Mouse (Mus musculus) kidney, adult 2 months (tissue): ENCODE measurements at regions not wholly inside any gene's neighbourhood (a gene's known extent, or its start where the extent isn't known, plus 50 kb on each side); places are given as distances from the start of the nearest gene placed in this dataset.

Experiments used
- CTCF ChIP-seq: fragments of 200-500 bp; conservative IDR thresholded peaks from 2 replicates; pipeline ENCODE4 v1.5.1; 2011; ENCODE audit warnings: low read depth, mild to moderate bottlenecking, control low read depth, low read length, moderate library complexity, mixed read lengths; ENCODE audit not compliant: insufficient read depth, insufficient read length
- POLR2A ChIP-seq: fragments of 200-500 bp; IDR thresholded peaks from one replicate; pipeline ENCODE4 v1.6.1; 2011; ENCODE audit warnings: low read depth, low read length, control low read depth

DNA sequence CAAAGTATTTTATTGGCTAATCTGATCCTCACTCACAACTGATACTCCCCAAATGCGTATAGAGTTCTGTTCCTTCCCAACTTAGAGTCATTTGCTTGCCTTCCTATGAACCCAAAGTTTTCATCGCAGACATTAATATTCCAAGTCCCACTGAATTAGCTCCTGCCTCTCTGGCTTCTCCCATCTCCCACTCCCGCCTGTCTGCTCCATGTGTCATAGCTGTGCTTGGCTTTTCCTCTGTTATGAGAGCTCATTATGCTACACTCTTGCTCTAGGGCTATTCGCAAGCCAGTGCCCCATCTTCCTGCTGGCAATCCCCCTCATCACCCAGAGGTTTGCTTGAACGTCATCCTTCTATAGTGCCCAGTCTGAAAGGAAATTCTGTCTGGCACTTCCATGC is 81.8 kb downstream of the Gm9817 start:
- TF ChIP-seq POLR2A (no peak), CTCF (no peak)
